Mouse (Mus musculus) liver, embryonic 14.5 days (tissue): ENCODE measurements around the gene Capn7. TPM values are rescaled to one million over a fixed set of nuclear protein-coding genes. Genes with fewer than 3 reads are reported as not detected.

ENCODE experiments used
- ATAC-seq: fragments of 200-750 bp; cut with Nextera tagmentation; 2 replicates; pipeline ENCODE4 v1.8.0; 2017; ENCODE audit warnings: moderate number of reproducible peaks, mild to moderate bottlenecking, moderate library complexity; ENCODE audit not compliant: insufficient read depth
- DNase-seq, 3 experiments: peaks; one replicate each; pipeline ENCODE4 v3.0.0-alpha.2; 2012 to 2013; ENCODE audit warnings: low read depth in 3 of 3, low spot score in 3 of 3
- H3K27ac ChIP-seq: fragments of 300-500 bp; sonication (generic); 2 replicates; pipeline ENCODE4 v1.5.1; 2014; ENCODE audit warnings: moderate library complexity, mild to moderate bottlenecking, control low read depth, inconsistent platforms
- H3K27me3 ChIP-seq: fragments of 300-500 bp; sonication (generic); 2 replicates; pipeline ENCODE4 v1.6.1; 2014; ENCODE audit warnings: mild to moderate bottlenecking, low read length, moderate library complexity; ENCODE audit not compliant: control insufficient read depth, insufficient read depth
- H3K36me3 ChIP-seq: fragments of 300-500 bp; sonication (generic); replicated peaks from 2 replicates; pipeline ENCODE4 v1.6.1; 2014; ENCODE audit warnings: low read depth; ENCODE audit not compliant: control insufficient read depth, insufficient read depth
- H3K4me1 ChIP-seq, 2 experiments: fragments of 200-500 bp in 1 of 2; fragments of 300-500 bp in 1 of 2; sonication (generic) in 1 of 2; replicated peaks; 2 replicates each; pipeline ENCODE4 v1.6.1; 2012 to 2014; ENCODE audit warnings: antibody characterized with exemption in 1 of 2, inconsistent platforms in 1 of 2, low read length in 1 of 2; ENCODE audit not compliant: control insufficient read depth in 2 of 2, insufficient read depth in 2 of 2
- H3K4me2 ChIP-seq: fragments of 300-500 bp; sonication (generic); 2 replicates; pipeline ENCODE4 v1.6.1; 2014; ENCODE audit warnings: low read depth, mild to moderate bottlenecking, control low read depth, moderate library complexity
- H3K4me3 ChIP-seq, 2 experiments: fragments of 200-500 bp in 1 of 2; fragments of 300-500 bp in 1 of 2; sonication (generic) in 1 of 2; 2 replicates each; pipeline ENCODE4 v1.5.1; 2012 to 2014; ENCODE audit warnings: low read depth in 2 of 2, low read length in 2 of 2, mild to moderate bottlenecking in 2 of 2, control low read depth in 1 of 2, inconsistent platforms in 1 of 2, moderate library complexity in 1 of 2; ENCODE audit not compliant: insufficient read depth in 1 of 2
- H3K9ac ChIP-seq: fragments of 300-500 bp; sonication (generic); replicated peaks from 2 replicates; pipeline ENCODE4 v1.6.1; 2014; ENCODE audit warnings: mild to moderate bottlenecking, control low read depth, moderate library complexity
- H3K9me3 ChIP-seq: fragments of 300-500 bp; sonication (generic); 2 replicates; pipeline ENCODE4 v1.6.1; 2016; ENCODE audit warnings: low read length, mixed read lengths; ENCODE audit not compliant: control insufficient read depth
- CTCF ChIP-seq: IDR thresholded peaks from 2 replicates; pipeline ENCODE4 v1.5.1; 2016; ENCODE audit warnings: antibody characterized with exemption, low read depth, control low read depth
- EP300 ChIP-seq: IDR thresholded peaks from 2 replicates; pipeline ENCODE4 v1.6.1; 2016; ENCODE audit warnings: antibody characterized with exemption, low read depth
- WGBS: fragments of 180-500 bp; shearing (Covaris S2); extraction: QIAGEN DNeasy Blood & Tissue Kit; methylation state at CpG from one replicate; pipeline ENCODE4 v1.1.7; 2014; ENCODE audit not compliant: insufficient replicate concordance; 5-methylcytosine and 5-hydroxymethylcytosine counted together
- polyA plus RNA-seq, 2 experiments: library from polyadenylated mRNA; depleted of rRNA in 1 of 2; stranded (reverse) in 1 of 2; unstranded in 1 of 2; fragments of >200 nt; fragmentation: Nextera tagmentation in 1 of 2; extraction: Ambion mirVana in 1 of 2; gene quantifications; 2 replicates each; pipeline versions ENCODE4 v1.2.1 to v1.2.3; 2012 to 2014

Gene Capn7
- polyA plus RNA-seq, 2 experiments = 13.7 to 17.7 TPM

DNA sequence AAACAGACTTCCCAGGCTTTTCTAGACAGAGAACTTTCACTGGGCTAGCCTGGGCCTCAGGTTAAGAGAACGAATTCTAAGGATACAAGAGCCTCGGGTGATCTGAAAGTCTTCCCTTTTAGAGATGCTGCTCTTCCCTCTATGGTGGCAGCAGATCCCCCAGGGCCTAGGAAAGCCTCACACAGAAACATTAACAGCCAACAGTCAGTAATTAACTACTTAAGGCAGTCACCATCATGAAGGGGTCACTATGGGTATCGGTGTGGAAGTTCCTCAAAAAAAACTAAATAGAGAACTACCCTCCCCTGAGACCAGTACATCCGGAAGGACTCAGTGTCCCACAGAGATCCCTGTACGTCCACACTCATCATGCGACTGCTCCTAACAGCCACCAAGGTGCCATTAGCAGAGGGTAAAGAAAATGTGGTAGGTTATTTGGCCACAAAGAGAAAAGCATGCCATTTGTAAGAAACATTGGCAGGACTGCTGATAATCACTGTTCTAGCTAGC lies 65.5 kb downstream of the Capn7 start:
- Histone ChIP-seq H3K4me3 (no peak overlapping the region), H3K4me2 (no peak overlapping the region), H3K27me3 (no peaks in the 10 kb centered on the region), H3K4me1 (peaks cover 32 to 42% of the 10 kb centered on the region in 2 experiments), H3K9ac (no peak overlapping the region), H3K9me3 (no peaks in the 10 kb centered on the region), H3K36me3 (no peaks in the 10 kb centered on the region), H3K27ac (no peak overlapping the region; the same call in 1 of the 2 replicates)
- DNase-seq (no peak), ATAC-seq (no peak)
- no peak for TF ChIP-seq CTCF
- TF ChIP-seq EP300 = no peak
- WGBS = 51% methylated on average over 6 of the region's 6 CpGs

DNA sequence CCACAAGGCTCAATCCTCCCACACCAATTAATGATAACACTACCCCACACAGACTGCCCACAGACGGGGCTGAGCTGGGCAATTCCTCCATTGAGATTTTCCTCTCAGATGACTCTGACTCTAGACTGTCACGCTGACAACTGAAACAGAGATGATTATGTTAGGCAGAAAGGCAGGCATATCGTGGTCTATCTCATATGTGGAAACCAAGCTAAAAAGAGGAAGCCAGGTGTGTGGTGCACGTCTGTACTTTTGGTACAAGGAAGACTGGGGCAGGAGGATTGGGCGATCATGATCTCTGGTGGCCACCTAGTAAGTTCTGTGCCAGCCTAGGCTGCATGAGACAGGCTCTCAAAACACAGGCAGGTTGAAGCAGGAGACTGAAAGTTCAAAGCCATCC lies 66.3 kb downstream of the Capn7 start:
- no peak for TF ChIP-seq EP300
- no peak for TF ChIP-seq CTCF
- no peak for ATAC-seq
- no peak overlapping the region for H3K4me3 ChIP-seq
- 31% methylated on average over 5 of the region's 5 CpGs for WGBS
- DNase-seq = no peak
- H3K27me3 ChIP-seq = no peaks in the 10 kb centered on the region
- H3K36me3 ChIP-seq = no peaks in the 10 kb centered on the region
- H3K4me2 ChIP-seq = no peak overlapping the region
- peaks cover 32 to 45% of the 10 kb centered on the region in 2 experiments for H3K4me1 ChIP-seq
- H3K9ac ChIP-seq = no peak overlapping the region; the same call in 1 of the 2 replicates
- H3K27ac ChIP-seq = no peak overlapping the region
- no peaks in the 10 kb centered on the region for H3K9me3 ChIP-seq

DNA sequence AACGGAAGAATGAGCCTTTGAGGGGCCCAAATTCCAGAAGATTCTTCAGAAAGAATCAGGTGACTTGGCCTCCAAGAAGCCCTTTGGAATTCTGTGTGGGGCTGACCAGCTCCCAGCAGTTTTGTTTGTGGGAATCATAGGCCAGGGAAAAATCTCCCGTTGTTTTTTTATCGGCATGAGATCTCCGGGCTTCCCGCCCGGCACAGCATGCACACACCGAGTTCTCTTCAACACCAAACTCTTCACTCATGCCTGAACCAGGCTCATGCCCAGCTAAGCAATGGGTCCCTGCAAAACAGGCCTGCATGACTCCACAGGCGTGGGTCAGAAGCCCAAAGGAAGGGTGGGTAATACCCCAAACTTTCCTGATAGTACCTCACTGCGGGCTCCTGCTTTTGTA lies 67.1 kb downstream of the Capn7 start:
- H3K4me2 ChIP-seq = peak overlapping the region; percentile 58
- H3K27me3 ChIP-seq = no peaks in the 10 kb centered on the region

DNA sequence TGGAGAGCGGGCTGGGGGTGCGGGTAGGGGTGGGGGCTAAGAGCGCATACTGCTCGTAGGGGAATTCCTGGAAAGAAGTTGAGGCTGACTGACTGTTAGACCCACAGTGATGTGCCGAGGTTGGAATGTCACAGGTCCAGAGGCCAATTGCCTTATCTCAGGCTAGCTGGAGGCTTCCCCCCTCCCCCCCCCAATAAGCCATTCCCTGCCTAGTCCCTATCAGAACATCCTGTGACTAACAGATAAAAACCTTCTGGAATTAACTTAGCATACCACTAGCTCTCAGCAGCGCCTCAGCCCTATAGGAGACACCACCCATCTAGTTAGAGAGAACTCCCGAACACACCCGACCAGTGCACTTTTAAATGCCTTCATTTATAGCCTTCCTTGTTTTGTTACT lies 67.6 kb downstream of the Capn7 start:
- Histone ChIP-seq H3K9me3 (no peaks in the 10 kb centered on the region), H3K4me2 (peak overlapping the region; percentile 58), H3K9ac (peak overlapping the region; percentile 47), H3K4me1 (peaks cover 32 to 56% of the 10 kb centered on the region in 2 experiments), H3K36me3 (no peaks in the 10 kb centered on the region), H3K4me3 (no peak overlapping the region), H3K27ac (peak overlapping the region; percentile 38), H3K27me3 (no peaks in the 10 kb centered on the region)
- WGBS = 7% methylated on average over 8 of the region's 8 CpGs
- peak; percentile 82 for TF ChIP-seq EP300
- no peak for TF ChIP-seq CTCF
- ATAC-seq (peak; percentile 97), DNase-seq (peak; percentile 64 to 69 (median 69))

More for the DNA sequence above, 67.1 kb downstream of the Capn7 start:
- H3K27ac ChIP-seq = no peak overlapping the region
- H3K9me3 ChIP-seq = no peaks in the 10 kb centered on the region
- no peak for TF ChIP-seq CTCF
- no peak for TF ChIP-seq EP300
- 63% methylated on average over 9 of the region's 9 CpGs for whole genome bisulfite sequencing
- H3K4me1 ChIP-seq = peaks cover 32 to 53% of the 10 kb centered on the region in 2 experiments
- ATAC-seq = peak; percentile 9; the same call in 1 of the 2 replicates
- DNase-seq = no peak
- H3K9ac ChIP-seq = no peak overlapping the region
- H3K36me3 ChIP-seq = no peaks in the 10 kb centered on the region
- H3K4me3 ChIP-seq = no peak overlapping the region

DNA sequence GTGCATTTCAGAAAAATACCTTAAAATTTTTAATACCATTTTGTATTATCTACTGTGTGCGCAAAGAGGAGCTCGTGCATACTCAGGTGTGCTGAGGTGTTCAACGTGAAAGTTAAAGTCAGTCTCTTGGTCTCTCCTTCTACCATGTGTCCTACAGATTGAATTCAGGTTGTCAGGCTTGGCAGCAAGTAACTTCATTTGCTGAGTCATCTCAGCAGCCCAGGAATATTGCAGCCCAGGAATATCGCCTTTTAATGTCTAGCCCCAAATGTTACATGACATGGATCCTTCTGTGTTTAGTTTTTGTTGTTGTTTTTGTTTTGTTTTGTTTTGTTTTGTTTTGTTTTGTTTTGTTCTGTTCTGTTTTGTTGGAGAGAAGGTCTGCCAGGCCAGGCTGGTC lies 68.2 kb downstream of the Capn7 start:
- WGBS = 77% methylated on average over 4 of the region's 4 CpGs
- no peaks in the 10 kb centered on the region for H3K9me3 ChIP-seq
- H3K4me3 ChIP-seq = no peak overlapping the region
- no peaks in the 10 kb centered on the region for H3K36me3 ChIP-seq
- ATAC-seq = peak; percentile 34; the same call in 1 of the 2 replicates
- H3K9ac ChIP-seq = peak overlapping the region; percentile 47
- TF ChIP-seq CTCF = no peak
- no peak for TF ChIP-seq EP300
- H3K4me2 ChIP-seq = peak overlapping the region; percentile 58
- H3K4me1 ChIP-seq = peaks cover 32 to 62% of the 10 kb centered on the region in 2 experiments
- no peaks in the 10 kb centered on the region for H3K27me3 ChIP-seq
- peak overlapping the region; percentile 38; the same call in 1 of the 2 replicates for H3K27ac ChIP-seq
- DNase-seq = no peak
